Mouse (Mus musculus): ENCODE data around the gene Anks4b.

GRCm38 (mm10) chr7:120190150-120190665 is 16.6 kb downstream of the Anks4b start:
- TF ChIP-seq ZC3H11A (IDR thresholded peaks at IDR 0.05; ENCODE audit: borderline replicate concordance, low read depth, low read length) (no peak), CHD2 (IDR thresholded peaks at IDR 0.05; ENCODE audit: low read depth, low read length) (no peak)
